Mouse (Mus musculus): ENCODE measurements around the gene Bsg. TPM values are rescaled to one million over a fixed set of nuclear protein-coding genes. Genes with fewer than 3 reads are reported as not detected.

Gene Bsg
- polyA plus RNA-seq (2015; fragmentation: Nextera tagmentation; extraction: Ambion mirVana), result 819 and 876 TPM in 2 replicates

DNA sequence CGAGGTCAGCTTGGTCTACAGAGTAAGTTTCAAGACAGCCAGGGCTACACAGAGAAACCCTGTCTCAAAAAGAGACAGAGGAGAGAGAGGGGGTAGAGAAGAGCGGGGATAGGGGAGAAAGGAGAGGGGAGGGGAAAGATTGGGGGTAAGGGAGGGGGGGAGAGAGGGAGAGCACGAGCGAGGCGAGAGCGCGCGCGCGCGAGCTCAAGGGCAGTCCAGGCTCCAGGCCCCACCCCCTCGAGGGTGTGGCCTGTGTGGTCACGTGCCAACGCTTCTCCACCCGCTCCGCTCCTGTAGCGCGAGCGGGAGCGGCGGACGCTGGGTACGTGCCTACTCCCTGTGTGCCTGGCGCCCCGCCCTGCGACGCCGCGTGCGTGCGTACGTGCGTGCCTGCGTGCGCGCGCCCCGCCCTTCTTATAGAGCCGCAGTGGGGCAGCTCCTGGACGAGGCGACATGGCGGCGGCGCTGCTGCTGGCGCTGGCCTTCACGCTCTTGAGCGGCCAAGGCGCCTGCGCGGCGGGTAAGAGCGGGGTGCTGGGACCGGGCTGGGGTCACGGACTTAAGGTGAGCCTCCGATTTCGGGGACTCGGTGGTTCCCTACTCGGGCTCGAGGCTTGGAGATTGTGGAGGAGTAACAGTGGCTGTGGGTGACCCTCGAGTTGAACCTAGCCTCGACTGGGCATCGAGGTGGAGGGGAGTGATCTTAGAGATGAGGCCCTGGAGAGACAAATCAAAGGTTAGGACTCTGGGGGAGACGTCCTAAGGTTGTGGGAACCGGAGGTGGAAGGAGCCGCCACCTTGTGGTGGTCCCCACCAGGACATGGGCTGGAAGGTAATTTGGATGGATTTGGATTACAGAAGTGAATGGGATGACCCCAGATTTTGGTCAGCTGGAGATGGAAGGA lies at the start of gene Bsg:
Gene Bsg (plus strand): TSS at position 427 of the 905 bp plus-strand sequence.
- H3K4me3 ChIP-seq, result peak within 1 kb of the TSS; percentile 65
- H3K27me3 ChIP-seq (replicated peaks), result no peaks in the 10 kb centered on the region
- WGBS, result under 1% methylated on average over 60 of the region's 65 CpGs
- peak within 1 kb of the TSS; percentile 85 for H3K4me2 ChIP-seq
- peaks cover 30% of the 10 kb centered on the region for H3K4me1 ChIP-seq
- ATAC-seq (replicated peaks), result peak; percentile 96
- no peaks in the 10 kb centered on the region for H3K9me3 ChIP-seq
- peak within 1 kb of the TSS; percentile 76 for H3K9ac ChIP-seq
- H3K36me3 ChIP-seq (replicated peaks), result no peaks in the 10 kb centered on the region
- peak within 1 kb of the TSS; percentile 85 for H3K27ac ChIP-seq

DNA sequence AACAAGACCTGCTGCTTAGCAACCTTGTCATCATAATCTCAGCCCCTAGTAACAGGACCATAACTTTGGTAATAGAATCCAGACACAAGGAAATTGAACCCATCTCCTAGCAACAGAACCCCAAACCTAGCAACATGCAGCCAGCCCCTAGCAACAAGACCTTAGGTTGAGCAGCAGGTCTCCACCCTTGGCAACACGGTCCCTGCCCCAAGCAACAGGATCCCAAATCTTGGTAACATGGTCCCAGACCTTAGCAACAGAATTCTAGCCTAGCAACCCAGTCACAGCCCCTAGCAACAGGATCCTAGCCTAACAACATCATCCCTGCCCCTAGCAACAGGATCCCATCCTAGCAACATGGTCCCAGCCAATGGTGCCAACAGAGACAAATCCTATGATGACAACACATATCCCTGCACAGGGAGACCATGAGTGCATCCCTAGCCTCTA lies 49.3 kb upstream of the Bsg start:
- ATAC-seq (replicated peaks), result peak; percentile 93
- H3K9ac ChIP-seq, result no peak overlapping the region
- H3K4me1 ChIP-seq, result peaks cover 23% of the 10 kb centered on the region
- peak overlapping the region; percentile 79 for H3K27ac ChIP-seq
- H3K9me3 ChIP-seq, result no peaks in the 10 kb centered on the region
- no peaks in the 10 kb centered on the region for H3K27me3 ChIP-seq (replicated peaks)
- H3K36me3 ChIP-seq (replicated peaks), result no peaks in the 10 kb centered on the region
- no peak overlapping the region for H3K4me3 ChIP-seq
- 8% methylated on average over 1 of the region's 1 CpGs for WGBS
- peak overlapping the region; percentile 16; the same call in 1 of the 2 replicates for H3K4me2 ChIP-seq

DNA sequence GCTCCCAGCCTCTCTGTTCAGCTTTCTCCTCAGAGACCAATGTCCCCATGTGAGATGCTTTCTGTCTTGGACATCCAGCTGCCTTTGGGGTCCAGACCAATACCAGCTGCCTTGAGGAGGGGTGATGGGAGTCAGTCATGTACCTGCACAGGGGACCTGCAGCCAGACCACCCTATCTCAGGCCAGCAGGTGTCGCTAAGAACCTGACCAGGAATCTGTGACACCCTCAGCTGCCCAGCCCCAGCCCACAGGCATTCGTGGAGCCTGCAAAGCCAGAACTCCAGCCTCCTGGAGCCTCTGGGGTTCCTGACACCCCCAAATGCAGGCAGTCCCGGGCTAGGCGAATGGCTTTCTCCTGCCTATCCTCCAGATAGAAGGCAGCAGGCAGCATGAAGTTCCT lies 45.5 kb upstream of the Bsg start:
- H3K9ac ChIP-seq, result no peak overlapping the region
- no peak overlapping the region for H3K4me3 ChIP-seq
- no peak overlapping the region for H3K27ac ChIP-seq
- 14% methylated on average over 4 of the region's 4 CpGs for WGBS
- H3K36me3 ChIP-seq (replicated peaks), result no peaks in the 10 kb centered on the region
- H3K4me2 ChIP-seq, result no peak overlapping the region
- H3K4me1 ChIP-seq, result peaks cover 22% of the 10 kb centered on the region
- ATAC-seq (replicated peaks), result no peak
- H3K9me3 ChIP-seq, result no peaks in the 10 kb centered on the region
- no peaks in the 10 kb centered on the region for H3K27me3 ChIP-seq (replicated peaks)

DNA sequence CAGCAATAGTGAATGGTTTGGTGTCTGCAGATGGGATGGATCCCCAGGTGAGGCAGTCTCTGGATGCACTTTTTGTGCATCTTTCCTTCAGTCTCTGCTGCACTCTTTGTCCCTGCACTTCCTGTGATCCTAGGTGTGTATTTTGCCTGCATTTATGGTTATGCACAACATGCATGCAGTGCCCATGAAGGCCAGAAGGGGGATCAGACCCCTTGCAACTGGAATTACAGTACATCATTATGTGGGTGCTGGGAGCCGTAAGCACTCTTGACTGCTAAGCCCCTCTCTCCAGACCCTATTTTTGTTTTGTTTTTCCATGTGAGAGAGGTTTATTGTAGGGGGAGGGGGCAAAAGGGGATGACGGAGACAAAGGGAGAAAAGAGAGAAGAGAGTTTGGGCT lies 44.0 kb upstream of the Bsg start:
- H3K36me3 ChIP-seq (replicated peaks), result no peaks in the 10 kb centered on the region
- H3K9ac ChIP-seq, result no peak overlapping the region
- WGBS, result 81% methylated on average over 2 of the region's 2 CpGs
- H3K9me3 ChIP-seq, result no peaks in the 10 kb centered on the region
- H3K4me1 ChIP-seq, result peaks cover 7% of the 10 kb centered on the region
- H3K4me3 ChIP-seq, result no peak overlapping the region
- no peaks in the 10 kb centered on the region for H3K27me3 ChIP-seq (replicated peaks)
- H3K27ac ChIP-seq, result no peak overlapping the region
- no peak overlapping the region for H3K4me2 ChIP-seq
- no peak for ATAC-seq (replicated peaks)

DNA sequence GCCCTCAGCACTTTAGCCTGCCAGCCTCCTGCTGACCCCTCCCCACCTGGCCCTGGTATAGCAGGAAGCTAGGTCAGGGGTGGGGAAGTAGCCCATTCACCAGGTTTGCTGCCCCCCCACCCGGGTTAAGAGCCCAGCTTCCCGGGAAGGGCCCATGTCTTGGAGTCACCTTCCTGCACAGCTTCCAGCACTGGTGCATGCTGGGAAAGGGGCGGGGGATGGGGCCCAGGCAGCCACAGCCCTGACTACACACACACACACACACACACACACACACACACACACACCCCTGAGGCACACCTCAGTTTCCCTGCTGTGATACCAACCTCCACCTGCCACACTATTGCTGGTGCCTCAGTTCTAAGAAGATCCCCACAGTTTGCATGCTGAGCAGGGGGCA lies 42.4 kb upstream of the Bsg start:
- Histone ChIP-seq H3K9me3 (no peaks in the 10 kb centered on the region), H3K4me2 (no peak overlapping the region), H3K27ac (no peak overlapping the region), H3K36me3 (replicated peaks) (no peaks in the 10 kb centered on the region), H3K9ac (no peak overlapping the region), H3K27me3 (replicated peaks) (no peaks in the 10 kb centered on the region), H3K4me3 (no peak overlapping the region), H3K4me1 (no peaks in the 10 kb centered on the region)
- 50% methylated on average over 3 of the region's 3 CpGs for WGBS
- ATAC-seq (replicated peaks), result no peak

DNA sequence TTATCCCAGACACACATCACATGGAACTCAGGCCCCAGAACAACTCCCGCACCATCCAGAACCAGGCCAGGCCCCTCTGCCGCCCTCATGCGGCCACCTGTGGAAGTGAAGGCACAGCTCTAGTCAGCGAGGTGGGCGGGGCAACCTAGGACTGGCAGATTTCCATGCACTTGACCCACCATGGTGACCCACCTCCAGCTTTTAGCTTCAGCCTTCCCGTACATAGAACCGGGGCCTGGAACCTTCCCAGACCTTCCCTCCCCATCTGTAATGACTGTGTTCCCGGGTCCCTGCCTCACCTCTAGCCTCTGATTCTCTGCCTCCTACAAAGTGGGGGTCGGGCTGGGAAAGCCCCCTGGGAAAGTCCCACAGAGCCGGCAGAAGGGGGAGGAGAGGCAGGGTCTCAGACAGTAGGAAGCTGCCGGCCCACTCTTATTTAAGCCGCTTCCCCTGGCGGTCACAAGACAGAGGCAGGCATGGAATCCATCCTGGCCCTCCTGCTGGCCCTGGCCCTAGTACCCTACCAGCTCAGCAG lies 40.1 kb upstream of the Bsg start, which contains the start of gene Madcam1:
Gene Madcam1 (plus strand): TSS at position 429 of the 535 bp plus-strand sequence.
- WGBS, result 12% methylated on average over 13 of the region's 13 CpGs
- Histone ChIP-seq H3K27me3 (replicated peaks) (no peaks in the 10 kb centered on the region), H3K36me3 (replicated peaks) (no peaks in the 10 kb centered on the region), H3K9me3 (no peaks in the 10 kb centered on the region), H3K4me1 (peaks cover 11% of the 10 kb centered on the region), H3K9ac (no peak within 1 kb of the TSS), H3K27ac (no peak within 1 kb of the TSS), H3K4me3 (no peak within 1 kb of the TSS), H3K4me2 (no peak within 1 kb of the TSS)
- ATAC-seq (replicated peaks), result no peak

DNA sequence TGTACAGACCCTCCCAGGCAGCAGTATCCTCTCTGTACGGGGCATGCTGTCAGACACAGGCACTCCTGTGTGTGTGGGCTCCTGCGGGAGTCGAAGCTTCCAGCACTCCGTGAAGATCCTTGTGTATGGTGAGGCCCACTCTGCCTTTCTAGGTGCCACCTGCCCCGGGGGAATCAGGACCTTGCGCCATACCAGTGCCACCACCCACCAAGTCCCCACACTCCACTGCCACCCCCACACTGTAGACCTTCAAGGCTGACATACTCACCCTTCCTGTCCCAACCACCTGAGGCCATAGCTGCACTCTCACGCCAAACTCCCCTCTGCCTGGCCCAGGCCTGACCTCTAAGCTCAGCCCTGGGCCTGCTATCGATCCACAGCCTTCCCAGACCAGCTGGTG lies 39.2 kb upstream of the Bsg start:
- no peaks in the 10 kb centered on the region for H3K27me3 ChIP-seq (replicated peaks)
- no peak overlapping the region for H3K4me3 ChIP-seq
- H3K9ac ChIP-seq, result no peak overlapping the region
- no peaks in the 10 kb centered on the region for H3K9me3 ChIP-seq
- no peak for ATAC-seq (replicated peaks)
- H3K4me2 ChIP-seq, result no peak overlapping the region
- WGBS, result 82% methylated on average over 8 of the region's 8 CpGs
- peaks cover 12% of the 10 kb centered on the region for H3K4me1 ChIP-seq
- H3K36me3 ChIP-seq (replicated peaks), result no peaks in the 10 kb centered on the region
- H3K27ac ChIP-seq, result no peak overlapping the region

DNA sequence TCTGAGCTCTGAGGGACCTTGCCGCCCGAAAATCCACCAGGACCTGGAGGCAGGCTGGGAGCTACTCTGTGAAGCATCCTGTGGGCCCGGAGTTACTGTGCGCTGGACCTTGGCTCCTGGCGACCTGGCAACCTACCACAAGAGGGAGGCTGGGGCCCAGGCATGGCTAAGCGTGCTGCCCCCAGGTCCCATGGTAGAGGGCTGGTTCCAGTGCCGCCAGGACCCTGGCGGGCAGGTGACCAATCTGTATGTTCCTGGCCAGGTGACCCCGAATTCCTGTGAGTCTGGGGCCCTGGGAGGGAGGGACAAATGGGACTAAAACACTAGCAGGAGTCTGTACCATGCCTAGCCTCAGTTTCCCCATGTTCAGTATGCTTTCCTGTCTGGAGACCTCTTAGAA lies 37.8 kb upstream of the Bsg start:
- 78% methylated on average over 9 of the region's 9 CpGs for WGBS
- Histone ChIP-seq H3K4me3 (no peak overlapping the region), H3K27ac (no peak overlapping the region), H3K9ac (no peak overlapping the region), H3K27me3 (replicated peaks) (no peaks in the 10 kb centered on the region), H3K4me1 (peaks cover 26% of the 10 kb centered on the region), H3K36me3 (replicated peaks) (no peaks in the 10 kb centered on the region), H3K4me2 (no peak overlapping the region), H3K9me3 (no peaks in the 10 kb centered on the region)
- ATAC-seq (replicated peaks), result no peak

DNA sequence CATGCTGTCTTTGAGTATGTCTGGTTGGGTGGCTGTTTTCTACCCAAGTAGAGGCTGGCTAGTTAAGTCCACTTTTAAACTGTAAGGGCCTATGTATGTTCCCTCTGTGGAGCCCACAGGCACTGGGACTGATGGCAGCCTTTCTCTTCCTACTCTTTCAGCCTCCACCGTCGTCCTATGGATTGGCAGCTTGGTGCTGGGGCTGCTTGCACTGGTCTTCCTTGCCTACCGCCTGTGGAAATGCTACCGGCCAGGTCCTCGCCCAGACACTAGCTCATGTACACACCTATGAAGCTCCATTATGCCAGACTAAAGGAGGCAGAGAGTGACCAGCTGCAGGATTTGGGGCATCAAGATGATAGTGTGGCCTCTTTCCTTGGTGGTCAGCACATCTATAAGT lies 36.2 kb upstream of the Bsg start:
- no peak for ATAC-seq (replicated peaks)
- no peaks in the 10 kb centered on the region for H3K27me3 ChIP-seq (replicated peaks)
- peak overlapping the region; percentile 99 for H3K27ac ChIP-seq
- H3K9ac ChIP-seq, result peak overlapping the region; percentile 90
- 83% methylated on average over 5 of the region's 5 CpGs for WGBS
- H3K4me2 ChIP-seq, result peak overlapping the region; percentile 85
- no peaks in the 10 kb centered on the region; the same call in 1 of the 2 replicates for H3K36me3 ChIP-seq (replicated peaks)
- peaks cover 32% of the 10 kb centered on the region for H3K4me1 ChIP-seq
- peak overlapping the region; percentile 90 for H3K4me3 ChIP-seq
- no peaks in the 10 kb centered on the region for H3K9me3 ChIP-seq

DNA sequence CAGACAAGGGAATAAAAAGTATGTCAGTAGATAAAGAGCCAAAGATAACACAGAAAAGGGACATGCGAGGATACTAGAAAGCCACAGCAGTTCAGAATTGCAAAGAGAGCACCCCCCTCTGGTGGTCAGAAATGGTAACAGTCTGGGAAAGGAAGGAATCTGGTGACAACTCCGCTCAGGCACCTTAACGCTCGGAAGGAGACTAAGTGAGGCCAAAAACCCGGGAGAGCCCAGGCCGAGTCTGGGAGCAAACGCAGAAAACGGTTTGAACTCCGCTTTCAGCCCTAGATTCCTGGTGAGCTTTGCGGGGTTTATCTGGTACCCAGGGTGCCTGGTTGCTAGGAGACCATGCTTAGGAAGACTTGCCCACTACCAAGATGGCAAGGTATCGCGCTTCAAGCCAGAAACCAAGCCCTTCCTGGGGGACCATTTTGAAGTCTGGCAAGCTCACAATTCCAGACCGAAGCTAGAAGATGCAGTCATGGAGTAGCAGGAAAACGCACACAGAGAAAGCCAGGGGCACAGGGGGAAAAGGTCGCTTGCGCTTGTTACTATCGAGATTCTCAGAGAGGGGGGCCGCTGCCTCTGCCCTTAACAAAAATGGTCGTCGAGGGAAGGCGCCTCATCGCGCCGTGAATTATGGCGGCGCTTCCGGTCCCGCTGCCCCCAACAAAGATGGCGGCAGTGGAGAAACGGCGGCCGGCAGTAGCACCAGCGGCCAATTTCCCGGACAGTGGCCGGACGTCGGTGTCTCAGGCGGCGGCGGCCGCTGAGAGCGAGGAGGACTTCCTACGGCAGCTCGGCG lies 35.3 kb upstream of the Bsg start, which contains the start of gene Tpgs1:
Gene Tpgs1 (plus strand): TSS at position 599 of the 805 bp plus-strand sequence.
- WGBS, result under 1% methylated on average over 45 of the region's 45 CpGs
- no peaks in the 10 kb centered on the region for H3K9me3 ChIP-seq
- peak within 1 kb of the TSS; percentile 99 for H3K27ac ChIP-seq
- H3K27me3 ChIP-seq (replicated peaks), result no peaks in the 10 kb centered on the region
- H3K4me1 ChIP-seq, result peaks cover 32% of the 10 kb centered on the region
- H3K4me3 ChIP-seq, result peak within 1 kb of the TSS; percentile 90
- H3K36me3 ChIP-seq (replicated peaks), result no peaks in the 10 kb centered on the region; the same call in 1 of the 2 replicates
- ATAC-seq (replicated peaks), result peak; percentile 89
- H3K9ac ChIP-seq, result peak within 1 kb of the TSS; percentile 90
- H3K4me2 ChIP-seq, result peak within 1 kb of the TSS; percentile 85

DNA sequence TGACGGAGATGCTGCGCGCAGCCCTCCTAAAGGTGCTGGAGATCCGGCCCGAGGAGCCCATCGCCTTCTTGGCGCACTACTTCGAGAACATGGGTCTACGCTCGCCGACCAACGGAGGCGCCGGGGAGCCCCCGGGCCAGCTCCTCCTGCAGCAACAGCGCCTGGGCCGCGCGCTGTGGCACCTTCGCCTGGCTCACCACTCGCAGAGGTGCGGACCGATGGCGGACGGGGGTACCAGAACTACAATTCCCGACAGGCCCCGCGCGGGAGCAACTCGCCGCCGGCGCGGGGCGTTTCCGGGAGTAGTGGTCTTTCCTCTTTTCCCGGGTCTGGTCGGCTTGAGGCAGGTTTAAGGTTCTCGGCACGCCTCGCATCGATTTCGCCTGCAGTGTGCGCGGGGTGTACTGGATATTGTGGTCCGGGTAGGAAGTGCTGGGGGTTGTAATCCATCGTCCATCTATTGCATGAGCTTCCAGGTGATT lies 34.7 kb upstream of the Bsg start:
- peak; percentile 78 for ATAC-seq (replicated peaks)
- H3K9ac ChIP-seq, result peak overlapping the region; percentile 90
- H3K9me3 ChIP-seq, result no peaks in the 10 kb centered on the region
- peaks cover 32% of the 10 kb centered on the region for H3K4me1 ChIP-seq
- peak overlapping the region; percentile 85 for H3K4me2 ChIP-seq
- peak overlapping the region; percentile 90 for H3K4me3 ChIP-seq
- H3K27me3 ChIP-seq (replicated peaks), result no peaks in the 10 kb centered on the region
- no peaks in the 10 kb centered on the region; the same call in 1 of the 2 replicates for H3K36me3 ChIP-seq (replicated peaks)
- H3K27ac ChIP-seq, result peak overlapping the region; percentile 99
- WGBS, result under 1% methylated on average over 47 of the region's 47 CpGs
